Mouse (Mus musculus): ENCODE measurements around the gene Olfr652. TPM values are rescaled to one million over a fixed set of nuclear protein-coding genes. Genes with fewer than 3 reads are reported as not detected.

The Olfr652 gene
- polyA plus RNA-seq (2021; fragmentation: Nextera tagmentation): not detected in 2 replicates
- long read RNA-seq, experiment 1: 0 reads
- long read RNA-seq, experiment 2: 0 reads

GRCm38 (mm10) chr7:104560601-104561000 is at the start of gene Olfr652:
TSS of gene Olfr652 (plus strand) at chr7:104560901.

GRCm38 (mm10) chr7:104549833-104550232 is 10.9 kb upstream of the Olfr652 start, which contains the start of gene Olfr651:
TSS of gene Olfr651 (plus strand) at chr7:104550133.

GRCm38 (mm10) chr7:104577014-104577413 is 16.3 kb downstream of the Olfr652 start, which contains the start of gene Olfr653:
TSS of gene Olfr653 (plus strand) at chr7:104577314.

GRCm38 (mm10) chr7:104586725-104587124 is 26.0 kb downstream of the Olfr652 start, which contains the start of gene Olfr654:
TSS of gene Olfr654 (plus strand) at chr7:104587025.

GRCm38 (mm10) chr7:104601679-104602078 is 41.0 kb downstream of the Olfr652 start, which contains the start of gene Olfr655:
TSS of gene Olfr655 (minus strand) at chr7:104601779.

GRCm38 (mm10) chr7:104613655-104614054 is 53.0 kb downstream of the Olfr652 start, which contains the start of gene Olfr656:
TSS of gene Olfr656 (plus strand) at chr7:104613955.

Other genes with a start within 250 kb of the Olfr652 start
- gene Trim12a, start 245.4 kb upstream of the Olfr652 start, polyA plus RNA-seq (2021; fragmentation: Nextera tagmentation): 1.8 and 2.5 TPM in 2 replicates
- gene Trim34b, start 231.4 kb upstream of the Olfr652 start, polyA plus RNA-seq (2021; fragmentation: Nextera tagmentation): 0.15 TPM in 1 of 2 replicates, not detected in the other
- gene Trim12c, start 207.5 kb upstream of the Olfr652 start, polyA plus RNA-seq (2021; fragmentation: Nextera tagmentation): 0.25 and 0.51 TPM in 2 replicates
- gene Trim30b, start 191.0 kb upstream of the Olfr652 start, polyA plus RNA-seq (2021; fragmentation: Nextera tagmentation): 0.06 TPM in 1 of 2 replicates, not detected in the other
- gene Trim30c, start 160.1 kb upstream of the Olfr652 start, polyA plus RNA-seq (2021; fragmentation: Nextera tagmentation): 0.10 TPM in 1 of 2 replicates, not detected in the other
- gene Trim30a, start 95.7 kb upstream of the Olfr652 start, polyA plus RNA-seq (2021; fragmentation: Nextera tagmentation): 0.23 and 0.51 TPM in 2 replicates
- gene Trim30d, start 53.1 kb upstream of the Olfr652 start, polyA plus RNA-seq (2021; fragmentation: Nextera tagmentation): 0.45 and 0.69 TPM in 2 replicates
- not detected in 2 replicates for gene Olfr651, start 10.8 kb upstream of the Olfr652 start, polyA plus RNA-seq (2021; fragmentation: Nextera tagmentation)
- gene Olfr653, start 16.4 kb downstream of the Olfr652 start, polyA plus RNA-seq (2021; fragmentation: Nextera tagmentation): not detected in 2 replicates
- not detected in 2 replicates for gene Olfr654, start 26.1 kb downstream of the Olfr652 start, polyA plus RNA-seq (2021; fragmentation: Nextera tagmentation)
- gene Olfr655, start 40.9 kb downstream of the Olfr652 start, polyA plus RNA-seq (2021; fragmentation: Nextera tagmentation): not detected in 2 replicates
- not detected in 2 replicates for gene Olfr656, start 53.1 kb downstream of the Olfr652 start, polyA plus RNA-seq (2021; fragmentation: Nextera tagmentation)
- not detected in 2 replicates for gene Olfr657, start 63.9 kb downstream of the Olfr652 start, polyA plus RNA-seq (2021; fragmentation: Nextera tagmentation)
- 0.06 and 0.08 TPM in 2 replicates for gene Olfr658, start 86.4 kb downstream of the Olfr652 start, polyA plus RNA-seq (2021; fragmentation: Nextera tagmentation)
- gene Olfr659, start 105.9 kb downstream of the Olfr652 start, polyA plus RNA-seq (2021; fragmentation: Nextera tagmentation): not detected in 2 replicates
- not detected in 2 replicates for gene Olfr661, start 125.6 kb downstream of the Olfr652 start, polyA plus RNA-seq (2021; fragmentation: Nextera tagmentation)
- not detected in 2 replicates for gene Usp17le, start 216.6 kb downstream of the Olfr652 start, polyA plus RNA-seq (2021; fragmentation: Nextera tagmentation)

Measured in layer of hippocampus, adult 6 months (tissue).